Mouse (Mus musculus) midbrain, embryonic 10.5 days (tissue): ENCODE measurements around the gene Cfap77. TPM values are rescaled to one million over a fixed set of nuclear protein-coding genes. Genes with fewer than 3 reads are reported as not detected.

Source experiments
- DNase-seq: peaks from one replicate; pipeline ENCODE4 v3.0.0-alpha.2; 2017; ENCODE audit warnings: low spot score
- H3K27ac ChIP-seq: fragments of 300-500 bp; sonication (generic); replicated peaks from 2 replicates; pipeline ENCODE4 v1.5.1; 2016; ENCODE audit warnings: mild to moderate bottlenecking
- H3K27me3 ChIP-seq: fragments of 300-500 bp; sonication (generic); 2 replicates; pipeline ENCODE4 v1.6.1; 2016; ENCODE audit warnings: low read depth, mild to moderate bottlenecking; ENCODE audit not compliant: poor library complexity, severe bottlenecking
- H3K36me3 ChIP-seq: fragments of 300-500 bp; sonication (generic); 2 replicates; pipeline ENCODE4 v1.6.1; 2016; ENCODE audit warnings: mild to moderate bottlenecking, moderate library complexity
- H3K4me1 ChIP-seq: fragments of 300-500 bp; sonication (generic); 2 replicates; pipeline ENCODE4 v1.6.1; 2016
- H3K4me3 ChIP-seq: fragments of 300-500 bp; sonication (generic); 2 replicates; pipeline ENCODE4 v1.5.1; 2016; ENCODE audit warnings: mild to moderate bottlenecking, moderate library complexity
- H3K9me3 ChIP-seq: fragments of 300-500 bp; sonication (generic); replicated peaks from 2 replicates; pipeline ENCODE4 v1.6.1; 2016; ENCODE audit warnings: mild to moderate bottlenecking
- WGBS: fragments of 180-500 bp; shearing (Covaris S2); methylation state at CpG from one replicate; pipeline ENCODE4 v1.1.7; 2016; 5-methylcytosine and 5-hydroxymethylcytosine counted together
- polyA plus RNA-seq: library from polyadenylated mRNA; unstranded; fragments of >200 nt; fragmentation: Nextera tagmentation; extraction: Ambion mirVana; gene quantifications from 2 replicates; pipeline ENCODE4 v1.2.1, GENCODE M21; 2016

The Cfap77 gene
- polyA plus RNA-seq, 1 experiment from 2014 or later, result 2.4 TPM

- WGBS, result 75% methylated on average over 5 of the region's 5 CpGs
- Histone ChIP-seq H3K27me3 (peaks cover 87% of the 10 kb centered on the region), H3K27ac (no peak overlapping the region)
Measured at GRCm38 (mm10) chr2:28975604-28976003, 79.3 kb downstream of the Cfap77 start.

GRCm38 (mm10) chr2:28974520-28974919 is 80.3 kb downstream of the Cfap77 start:
- WGBS, result 53% methylated on average over 6 of the region's 6 CpGs
- H3K36me3 ChIP-seq, result no peaks in the 10 kb centered on the region
- peaks cover 32% of the 10 kb centered on the region for H3K4me1 ChIP-seq
- H3K27ac ChIP-seq, result peak overlapping the region; percentile 23; the same call in 1 of the 2 replicates
- no peaks in the 10 kb centered on the region for H3K9me3 ChIP-seq
- no peak overlapping the region for H3K4me3 ChIP-seq
- DNase-seq, result no peak
- H3K27me3 ChIP-seq, result peaks cover 93% of the 10 kb centered on the region

More at GRCm38 (mm10) chr2:28975604-28976003, 79.3 kb downstream of the Cfap77 start:
- Histone ChIP-seq H3K36me3 (no peaks in the 10 kb centered on the region), H3K4me3 (no peak overlapping the region), H3K9me3 (no peaks in the 10 kb centered on the region), H3K4me1 (peaks cover 34% of the 10 kb centered on the region)
- no peak for DNase-seq

GRCm38 (mm10) chr2:28973832-28974450 is 80.9 kb downstream of the Cfap77 start:
- Histone ChIP-seq H3K36me3 (no peaks in the 10 kb centered on the region), H3K4me3 (no peak overlapping the region), H3K9me3 (no peaks in the 10 kb centered on the region), H3K4me1 (peaks cover 34% of the 10 kb centered on the region), H3K27ac (peak overlapping the region; percentile 23; the same call in 1 of the 2 replicates), H3K27me3 (peaks cover 97% of the 10 kb centered on the region)
- 42% methylated on average over 15 of the region's 15 CpGs for WGBS
- no peak for DNase-seq

- DNase-seq, result no peak
- Histone ChIP-seq H3K27me3 (peaks cover 99% of the 10 kb centered on the region), H3K4me3 (no peak overlapping the region), H3K27ac (no peak overlapping the region), H3K36me3 (no peaks in the 10 kb centered on the region), H3K4me1 (peaks cover 45% of the 10 kb centered on the region), H3K9me3 (no peaks in the 10 kb centered on the region)
- 85% methylated on average over 14 of the region's 14 CpGs for WGBS
Measured at GRCm38 (mm10) chr2:28970424-28970823, 84.4 kb downstream of the Cfap77 start.

GRCm38 (mm10) chr2:28968278-28968677 is 86.6 kb downstream of the Cfap77 start:
- 85% methylated on average over 1 of the region's 1 CpGs for WGBS
- no peak overlapping the region for H3K27ac ChIP-seq

GRCm38 (mm10) chr2:28966151-28966795 is 88.6 kb downstream of the Cfap77 start:
- WGBS, result 68% methylated on average over 14 of the region's 14 CpGs
- no peak overlapping the region for H3K27ac ChIP-seq
- no peak overlapping the region for H3K4me3 ChIP-seq
- H3K36me3 ChIP-seq, result no peaks in the 10 kb centered on the region
- DNase-seq, result no peak
- H3K4me1 ChIP-seq, result peaks cover 23% of the 10 kb centered on the region
- H3K9me3 ChIP-seq, result no peaks in the 10 kb centered on the region
- H3K27me3 ChIP-seq, result peaks cover 79% of the 10 kb centered on the region

More at GRCm38 (mm10) chr2:28968278-28968677, 86.6 kb downstream of the Cfap77 start:
- Histone ChIP-seq H3K36me3 (no peaks in the 10 kb centered on the region), H3K9me3 (no peaks in the 10 kb centered on the region), H3K4me3 (no peak overlapping the region), H3K4me1 (peaks cover 24% of the 10 kb centered on the region), H3K27me3 (peaks cover 87% of the 10 kb centered on the region)
- no peak for DNase-seq

GRCm38 (mm10) chr2:28963565-28963964 is 91.3 kb downstream of the Cfap77 start:
- no peak for DNase-seq
- Histone ChIP-seq H3K27ac (no peak overlapping the region), H3K4me3 (no peak overlapping the region), H3K36me3 (no peaks in the 10 kb centered on the region), H3K4me1 (peaks cover 14% of the 10 kb centered on the region), H3K9me3 (no peaks in the 10 kb centered on the region), H3K27me3 (peaks cover 61% of the 10 kb centered on the region)
- 92% methylated on average over 6 of the region's 6 CpGs for WGBS

GRCm38 (mm10) chr2:28961636-28962035 is 93.2 kb downstream of the Cfap77 start:
- no peaks in the 10 kb centered on the region for H3K36me3 ChIP-seq
- H3K4me3 ChIP-seq, result no peak overlapping the region
- no peaks in the 10 kb centered on the region for H3K9me3 ChIP-seq
- no peak for DNase-seq
- H3K27me3 ChIP-seq, result peaks cover 45% of the 10 kb centered on the region
- no peak overlapping the region for H3K27ac ChIP-seq
- H3K4me1 ChIP-seq, result peaks cover 10% of the 10 kb centered on the region
- 76% methylated on average over 5 of the region's 5 CpGs for WGBS

GRCm38 (mm10) chr2:28961024-28961585 is 93.8 kb downstream of the Cfap77 start:
- H3K4me3 ChIP-seq, result no peak overlapping the region
- H3K27ac ChIP-seq, result no peak overlapping the region
- WGBS, result 89% methylated on average over 15 of the region's 15 CpGs
- no peaks in the 10 kb centered on the region for H3K9me3 ChIP-seq
- peaks cover 39% of the 10 kb centered on the region for H3K27me3 ChIP-seq
- no peak for DNase-seq
- H3K4me1 ChIP-seq, result peaks cover 4% of the 10 kb centered on the region; the same call in 1 of the 2 replicates
- no peaks in the 10 kb centered on the region for H3K36me3 ChIP-seq

GRCm38 (mm10) chr2:28956874-28957273 is 98.0 kb downstream of the Cfap77 start:
- H3K27me3 ChIP-seq, result peaks cover 26% of the 10 kb centered on the region
- 90% methylated on average over 4 of the region's 4 CpGs for WGBS
- no peak for DNase-seq

GRCm38 (mm10) chr2:28954595-28954994 is 100.3 kb downstream of the Cfap77 start:
- WGBS, result 84% methylated on average over 9 of the region's 9 CpGs
- no peaks in the 10 kb centered on the region for H3K9me3 ChIP-seq
- peak; percentile 35 for DNase-seq
- no peak overlapping the region for H3K27ac ChIP-seq
- H3K27me3 ChIP-seq, result peaks cover 32% of the 10 kb centered on the region
- no peaks in the 10 kb centered on the region for H3K36me3 ChIP-seq
- no peak overlapping the region for H3K4me3 ChIP-seq
- peaks cover 16% of the 10 kb centered on the region for H3K4me1 ChIP-seq

More at GRCm38 (mm10) chr2:28956874-28957273, 98.0 kb downstream of the Cfap77 start:
- peaks cover 16% of the 10 kb centered on the region for H3K4me1 ChIP-seq
- no peaks in the 10 kb centered on the region for H3K36me3 ChIP-seq
- no peaks in the 10 kb centered on the region for H3K9me3 ChIP-seq
- H3K4me3 ChIP-seq, result no peak overlapping the region
- no peak overlapping the region for H3K27ac ChIP-seq

GRCm38 (mm10) chr2:28952981-28953380 is 101.9 kb downstream of the Cfap77 start:
- WGBS, result 66% methylated on average over 8 of the region's 8 CpGs
- H3K9me3 ChIP-seq, result no peaks in the 10 kb centered on the region
- DNase-seq, result no peak
- peaks cover 19% of the 10 kb centered on the region for H3K4me1 ChIP-seq
- peaks cover 34% of the 10 kb centered on the region for H3K27me3 ChIP-seq
- no peak overlapping the region for H3K4me3 ChIP-seq
- H3K27ac ChIP-seq, result no peak overlapping the region; the same call in 1 of the 2 replicates
- H3K36me3 ChIP-seq, result no peaks in the 10 kb centered on the region

- Histone ChIP-seq H3K36me3 (no peaks in the 10 kb centered on the region), H3K4me1 (peaks cover 33% of the 10 kb centered on the region), H3K9me3 (no peaks in the 10 kb centered on the region), H3K4me3 (no peak overlapping the region), H3K27ac (no peak overlapping the region), H3K27me3 (peaks cover 45% of the 10 kb centered on the region)
- WGBS, result 94% methylated on average over 3 of the region's 3 CpGs
- DNase-seq, result no peak
Measured at GRCm38 (mm10) chr2:28946312-28946711, 108.6 kb downstream of the Cfap77 start.
